Mouse (Mus musculus): ENCODE results near the gene Ghr. TPM values are rescaled to one million over a fixed set of nuclear protein-coding genes. Genes with fewer than 3 reads are reported as not detected.

Ghr gene
- polyA plus RNA-seq, 1 experiment from 2014 or later, result 72.0 TPM

- H3K36me3 ChIP-seq, result no peaks in the 10 kb centered on the region
- peaks cover 20% of the 10 kb centered on the region for H3K4me1 ChIP-seq
- no peaks in the 10 kb centered on the region for H3K27me3 ChIP-seq
- H3K4me3 ChIP-seq (replicated peaks), result no peak overlapping the region
- WGBS, result 77% methylated on average over 3 of the region's 3 CpGs
- no peaks in the 10 kb centered on the region for H3K9me3 ChIP-seq (replicated peaks)
- no peak overlapping the region for H3K9ac ChIP-seq
- ATAC-seq (replicated peaks; ENCODE audit: low FRiP score), result no peak
- H3K4me2 ChIP-seq, result no peak overlapping the region
- no peak overlapping the region for H3K27ac ChIP-seq
These were observed 185.8 kb downstream of the Ghr start for GRCm38 (mm10) chr15:3397369-3398100.

GRCm38 (mm10) chr15:3396149-3396548 lies 187.1 kb downstream of the Ghr start:
- WGBS, result 87% methylated on average over 2 of the region's 2 CpGs
- ATAC-seq (replicated peaks; ENCODE audit: low FRiP score), result no peak
- Histone ChIP-seq H3K4me1 (peaks cover 20% of the 10 kb centered on the region), H3K9ac (no peak overlapping the region), H3K36me3 (no peaks in the 10 kb centered on the region), H3K9me3 (replicated peaks) (no peaks in the 10 kb centered on the region), H3K27me3 (no peaks in the 10 kb centered on the region), H3K4me2 (no peak overlapping the region), H3K27ac (no peak overlapping the region), H3K4me3 (replicated peaks) (no peak overlapping the region)

- H3K36me3 ChIP-seq, result no peaks in the 10 kb centered on the region
- no peaks in the 10 kb centered on the region for H3K27me3 ChIP-seq
- no peak overlapping the region for H3K27ac ChIP-seq
- no peak overlapping the region for H3K4me3 ChIP-seq (replicated peaks)
- H3K4me1 ChIP-seq, result peaks cover 20% of the 10 kb centered on the region
- 71% methylated on average over 3 of the region's 3 CpGs for WGBS
- H3K9me3 ChIP-seq (replicated peaks), result no peaks in the 10 kb centered on the region
- H3K4me2 ChIP-seq, result no peak overlapping the region
- no peak for ATAC-seq (replicated peaks; ENCODE audit: low FRiP score)
- no peak overlapping the region for H3K9ac ChIP-seq
These were observed 187.6 kb downstream of the Ghr start for GRCm38 (mm10) chr15:3395700-3396099.

- no peak overlapping the region for H3K4me2 ChIP-seq
- H3K4me1 ChIP-seq, result peaks cover 3% of the 10 kb centered on the region; the same call in 1 of the 2 replicates
- no peak overlapping the region for H3K9ac ChIP-seq
- H3K4me3 ChIP-seq (replicated peaks), result no peak overlapping the region
- H3K9me3 ChIP-seq (replicated peaks), result no peaks in the 10 kb centered on the region
- no peak overlapping the region for H3K27ac ChIP-seq
- no peaks in the 10 kb centered on the region for H3K27me3 ChIP-seq
- no peak for ATAC-seq (replicated peaks; ENCODE audit: low FRiP score)
- H3K36me3 ChIP-seq, result no peaks in the 10 kb centered on the region
These were observed 192.6 kb downstream of the Ghr start for GRCm38 (mm10) chr15:3390722-3391121.

DNA sequence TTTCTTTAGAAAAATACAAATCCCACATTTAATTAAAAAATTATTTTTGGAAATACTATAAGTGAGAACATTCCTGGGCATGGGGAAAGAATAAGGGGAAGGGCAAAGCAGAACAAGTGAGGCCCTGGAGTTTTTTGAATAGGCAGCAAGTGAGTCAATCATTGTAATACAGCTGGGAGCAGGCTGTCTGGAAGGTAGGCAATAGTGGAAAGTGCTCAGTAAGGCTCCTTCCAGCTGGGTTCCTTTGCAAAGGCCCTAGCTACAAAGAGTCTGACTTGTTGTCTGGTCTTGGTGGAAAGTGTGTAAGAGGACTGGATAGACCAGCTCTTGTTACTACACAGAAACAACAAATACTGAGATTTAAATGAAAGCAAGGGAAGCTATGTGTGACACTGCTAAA lies 194.3 kb downstream of the Ghr start:
- H3K9ac ChIP-seq, result no peak overlapping the region
- no peak overlapping the region for H3K4me3 ChIP-seq (replicated peaks)
- no peak overlapping the region for H3K27ac ChIP-seq
- H3K4me1 ChIP-seq, result peaks cover 3% of the 10 kb centered on the region; the same call in 1 of the 2 replicates
- no peaks in the 10 kb centered on the region for H3K27me3 ChIP-seq
- H3K9me3 ChIP-seq (replicated peaks), result no peaks in the 10 kb centered on the region
- no peak overlapping the region for H3K4me2 ChIP-seq
- ATAC-seq (replicated peaks; ENCODE audit: low FRiP score), result no peak
- H3K36me3 ChIP-seq, result no peaks in the 10 kb centered on the region

GRCm38 (mm10) chr15:3388485-3388884 lies 194.8 kb downstream of the Ghr start:
- no peak for ATAC-seq (replicated peaks; ENCODE audit: low FRiP score)
- Histone ChIP-seq H3K4me2 (no peak overlapping the region), H3K36me3 (no peaks in the 10 kb centered on the region), H3K9me3 (replicated peaks) (no peaks in the 10 kb centered on the region), H3K4me1 (peaks cover 3% of the 10 kb centered on the region; the same call in 1 of the 2 replicates), H3K4me3 (replicated peaks) (no peak overlapping the region), H3K9ac (no peak overlapping the region), H3K27ac (no peak overlapping the region), H3K27me3 (no peaks in the 10 kb centered on the region)
- 63% methylated on average over 2 of the region's 2 CpGs for WGBS

GRCm38 (mm10) chr15:3383788-3384187 lies 199.5 kb downstream of the Ghr start:
- Histone ChIP-seq H3K9ac (no peak overlapping the region), H3K27me3 (no peaks in the 10 kb centered on the region), H3K4me2 (no peak overlapping the region), H3K36me3 (no peaks in the 10 kb centered on the region), H3K4me3 (replicated peaks) (no peak overlapping the region), H3K9me3 (replicated peaks) (no peaks in the 10 kb centered on the region), H3K27ac (no peak overlapping the region), H3K4me1 (0 out of 2 replicates have a peak, but pooled peaks cover 3% of the 10 kb centered on the region)
- no peak for ATAC-seq (replicated peaks; ENCODE audit: low FRiP score)
- WGBS, result 41% methylated on average over 2 of the region's 2 CpGs

GRCm38 (mm10) chr15:3381413-3381812 lies 201.9 kb downstream of the Ghr start:
- no peak overlapping the region for H3K9ac ChIP-seq
- 54% methylated on average over 6 of the region's 6 CpGs for WGBS
- H3K4me3 ChIP-seq (replicated peaks), result no peak overlapping the region
- no peak overlapping the region for H3K27ac ChIP-seq
- ATAC-seq (replicated peaks; ENCODE audit: low FRiP score), result no peak
- no peaks in the 10 kb centered on the region for H3K9me3 ChIP-seq (replicated peaks)
- H3K4me2 ChIP-seq, result no peak overlapping the region
- no peaks in the 10 kb centered on the region for H3K27me3 ChIP-seq
- no peaks in the 10 kb centered on the region for H3K36me3 ChIP-seq
- H3K4me1 ChIP-seq, result 0 out of 2 replicates have a peak, but pooled peaks cover 3% of the 10 kb centered on the region

DNA sequence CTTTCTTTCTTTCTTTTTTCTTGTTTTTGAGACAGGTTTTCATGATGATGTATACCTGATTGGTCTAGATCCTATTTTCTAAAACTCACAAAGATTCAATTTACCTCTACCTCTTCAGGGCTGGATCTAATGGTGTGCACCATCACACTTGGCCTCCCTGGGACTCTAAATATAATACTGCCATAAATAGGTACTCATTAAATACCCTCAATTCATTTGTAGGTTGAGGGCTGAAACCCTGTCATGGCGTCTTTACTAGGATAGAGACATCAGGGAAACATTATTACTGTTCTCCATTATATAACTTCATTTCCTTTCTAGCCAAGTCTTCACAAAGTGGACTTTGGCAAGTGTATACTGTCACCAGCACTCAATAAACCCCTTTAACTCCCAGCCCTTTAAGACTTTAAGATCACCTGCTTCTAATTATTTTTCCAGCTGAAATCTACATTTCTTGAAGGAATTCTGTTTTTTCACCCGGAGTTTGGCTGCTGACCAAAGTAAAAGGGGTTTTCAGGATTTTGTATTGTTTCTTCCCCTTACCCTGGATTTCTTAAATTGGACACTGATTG lies 214.9 kb downstream of the Ghr start:
- no peak overlapping the region for H3K9ac ChIP-seq
- no peak overlapping the region for H3K4me3 ChIP-seq (replicated peaks)
- H3K9me3 ChIP-seq (replicated peaks), result peaks cover 11% of the 10 kb centered on the region; the same call in 1 of the 2 replicates
- H3K4me2 ChIP-seq, result no peak overlapping the region
- no peak for ATAC-seq (replicated peaks; ENCODE audit: low FRiP score)
- H3K27ac ChIP-seq, result no peak overlapping the region
- no peaks in the 10 kb centered on the region for H3K4me1 ChIP-seq
- H3K27me3 ChIP-seq, result no peaks in the 10 kb centered on the region
- no peaks in the 10 kb centered on the region for H3K36me3 ChIP-seq
- WGBS, result 75% methylated on average over 2 of the region's 2 CpGs

GRCm38 (mm10) chr15:3356073-3356766 lies 227.1 kb downstream of the Ghr start:
- no peaks in the 10 kb centered on the region for H3K36me3 ChIP-seq
- no peak overlapping the region for H3K27ac ChIP-seq
- H3K4me1 ChIP-seq, result 0 out of 2 replicates have a peak, but pooled peaks cover 4% of the 10 kb centered on the region
- no peak for ATAC-seq (replicated peaks; ENCODE audit: low FRiP score)
- H3K9ac ChIP-seq, result no peak overlapping the region; the same call in 1 of the 2 replicates
- peak overlapping the region; percentile 44 for H3K4me2 ChIP-seq
- H3K9me3 ChIP-seq (replicated peaks), result no peaks in the 10 kb centered on the region
- peak overlapping the region; percentile 17; the same call in 1 of the 2 replicates for H3K4me3 ChIP-seq (replicated peaks)
- no peaks in the 10 kb centered on the region for H3K27me3 ChIP-seq
- WGBS, result 59% methylated on average over 4 of the region's 4 CpGs

DNA sequence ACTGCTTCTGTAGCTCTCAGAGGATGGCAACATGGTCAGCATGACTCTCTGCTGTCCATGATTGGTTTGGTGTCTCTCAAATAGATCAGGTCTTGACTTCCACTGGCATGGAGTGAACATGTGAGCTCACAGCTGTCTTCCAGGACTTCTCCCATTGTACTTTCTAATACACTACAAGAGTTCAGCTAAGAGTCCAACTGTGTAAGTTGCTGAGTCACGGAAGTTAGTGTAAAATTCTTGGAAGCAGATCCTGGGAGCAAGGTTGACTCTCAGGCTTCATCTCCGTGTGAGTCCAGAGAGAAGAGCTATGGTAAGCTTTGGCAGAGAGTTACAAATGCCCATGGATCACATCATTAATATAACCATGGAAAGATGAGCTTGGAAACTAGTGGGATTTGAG lies 229.6 kb downstream of the Ghr start:
- 86% methylated on average over 2 of the region's 2 CpGs for WGBS
- 0 out of 2 replicates have a peak, but pooled peaks cover 4% of the 10 kb centered on the region for H3K4me1 ChIP-seq
- no peaks in the 10 kb centered on the region for H3K27me3 ChIP-seq
- no peaks in the 10 kb centered on the region for H3K36me3 ChIP-seq
- H3K9me3 ChIP-seq (replicated peaks), result no peaks in the 10 kb centered on the region
- H3K9ac ChIP-seq, result no peak overlapping the region
- ATAC-seq (replicated peaks; ENCODE audit: low FRiP score), result no peak
- H3K4me2 ChIP-seq, result no peak overlapping the region
- no peak overlapping the region for H3K4me3 ChIP-seq (replicated peaks)
- H3K27ac ChIP-seq, result no peak overlapping the region

GRCm38 (mm10) chr15:3349306-3350064 lies 233.8 kb downstream of the Ghr start:
- no peak for ATAC-seq (replicated peaks; ENCODE audit: low FRiP score)
- no peak overlapping the region for H3K4me3 ChIP-seq (replicated peaks)
- no peak overlapping the region for H3K4me2 ChIP-seq
- H3K9me3 ChIP-seq (replicated peaks), result no peaks in the 10 kb centered on the region
- H3K27me3 ChIP-seq, result no peaks in the 10 kb centered on the region
- 69% methylated on average over 6 of the region's 6 CpGs for WGBS
- H3K4me1 ChIP-seq, result no peaks in the 10 kb centered on the region
- H3K27ac ChIP-seq, result no peak overlapping the region
- 0 out of 2 replicates have a peak, but pooled peaks cover 2% of the 10 kb centered on the region for H3K36me3 ChIP-seq
- H3K9ac ChIP-seq, result no peak overlapping the region

Measured in kidney, embryonic 15.5 days (tissue).